Mouse (Mus musculus): ENCODE measurements around the gene Paqr7.

DNA sequence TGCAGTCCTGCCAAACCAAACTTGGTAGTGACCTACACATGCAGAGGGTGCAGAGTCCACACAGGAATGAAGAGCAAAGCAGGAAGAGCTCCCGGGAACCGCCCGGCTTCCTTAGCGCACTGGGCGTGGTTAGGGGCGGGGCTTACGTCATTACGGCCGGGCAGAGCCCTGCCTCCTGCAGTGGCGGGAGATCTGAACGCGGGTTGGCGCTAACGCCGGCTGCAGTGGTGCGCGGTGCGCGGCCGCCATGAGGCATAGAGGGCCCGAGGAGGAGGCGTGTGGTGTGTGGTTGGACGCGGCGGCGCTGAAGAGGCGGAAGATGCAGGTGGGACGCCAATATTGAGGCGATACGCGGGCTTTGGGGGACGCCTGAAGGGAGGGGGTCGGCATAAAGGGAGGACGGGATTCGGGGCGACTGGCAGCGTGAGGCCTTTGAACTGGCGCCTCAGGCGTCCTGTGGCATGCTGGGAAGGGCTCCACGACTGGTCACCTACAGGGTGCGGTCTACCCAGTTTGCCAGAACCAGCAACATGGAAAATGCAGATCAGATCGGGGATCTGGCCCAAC, 14.4 kb downstream of the Paqr7 start, which contains the start of gene Aunip:
- TF ChIP-seq CTCF (IDR thresholded peaks at IDR 0.05; ENCODE audit: insufficient read depth, low read depth, low read length) (no peak; the same call in 1 of the 2 replicates), POLR2A (IDR thresholded peaks at IDR 0.05; ENCODE audit: insufficient read depth, low read depth, low read length) (0 out of 2 replicates have a peak, but pooled peaks have one; percentile 29)
